Mouse (Mus musculus) limb, embryonic 15.5 days (tissue): ENCODE data around the gene Fam104a. TPM values are rescaled to one million over a fixed set of nuclear protein-coding genes. Genes with fewer than 3 reads are reported as not detected.

Experiments used
- ATAC-seq: fragments of 200-750 bp; cut with Nextera tagmentation; 2 replicates; pipeline ENCODE4 v1.8.0; 2017; ENCODE audit warnings: low read depth, moderate TSS enrichment; ENCODE audit not compliant: insufficient number of reproducible peaks, low FRiP score, low TSS enrichment
- H3K27ac ChIP-seq: fragments of 300-500 bp; sonication (generic); 2 replicates; pipeline ENCODE4 v1.5.1; 2015; ENCODE audit warnings: moderate library complexity, mild to moderate bottlenecking, inconsistent platforms
- H3K27me3 ChIP-seq: fragments of 300-500 bp; sonication (generic); 2 replicates; pipeline ENCODE4 v1.6.1; 2015; ENCODE audit warnings: inconsistent platforms
- H3K36me3 ChIP-seq: fragments of 300-500 bp; sonication (generic); 2 replicates; pipeline ENCODE4 v1.6.1; 2015; ENCODE audit warnings: inconsistent platforms
- H3K4me1 ChIP-seq: fragments of 300-500 bp; sonication (generic); 2 replicates; pipeline ENCODE4 v1.6.1; 2015; ENCODE audit warnings: inconsistent platforms
- H3K4me2 ChIP-seq: fragments of 300-500 bp; sonication (generic); 2 replicates; pipeline ENCODE4 v1.6.1; 2015; ENCODE audit warnings: mild to moderate bottlenecking, inconsistent platforms
- H3K4me3 ChIP-seq: fragments of 300-500 bp; sonication (generic); 2 replicates; pipeline ENCODE4 v1.5.1; 2015; ENCODE audit warnings: mild to moderate bottlenecking, inconsistent platforms
- H3K9ac ChIP-seq: fragments of 300-500 bp; sonication (generic); 2 replicates; pipeline ENCODE4 v1.6.1; 2015; ENCODE audit warnings: inconsistent platforms
- H3K9me3 ChIP-seq: fragments of 300-500 bp; sonication (generic); 2 replicates; pipeline ENCODE4 v1.6.1; 2016; ENCODE audit warnings: inconsistent platforms
- WGBS: fragments of 180-500 bp; shearing (Covaris S2); methylation state at CpG from one replicate; pipeline ENCODE4 v1.1.7; 2015; 5-methylcytosine and 5-hydroxymethylcytosine counted together
- polyA plus RNA-seq: library from polyadenylated mRNA; unstranded; fragments of >200 nt; fragmentation: Nextera tagmentation; extraction: Ambion mirVana; gene quantifications from 2 replicates; pipeline ENCODE4 v1.2.1, GENCODE M21; 2015

Fam104a gene
- polyA plus RNA-seq, 1 experiment from 2014 or later: 46.0 TPM

GRCm38 (mm10) chr11:113697571-113697970 is 13.6 kb upstream of the Fam104a start:
- WGBS: 84% methylated on average over 5 of the region's 5 CpGs
- H3K27ac ChIP-seq: no peak overlapping the region
- H3K4me1 ChIP-seq: no peaks in the 10 kb centered on the region
- no peaks in the 10 kb centered on the region for H3K27me3 ChIP-seq
- H3K9me3 ChIP-seq: no peaks in the 10 kb centered on the region
- no peak overlapping the region for H3K4me2 ChIP-seq
- H3K9ac ChIP-seq: no peak overlapping the region
- H3K4me3 ChIP-seq: no peak overlapping the region
- peaks cover 54% of the 10 kb centered on the region for H3K36me3 ChIP-seq
- ATAC-seq: no peak

- ATAC-seq: no peak
- Histone ChIP-seq H3K36me3 (peaks cover 88% of the 10 kb centered on the region), H3K4me3 (no peak overlapping the region), H3K27me3 (no peaks in the 10 kb centered on the region), H3K9me3 (no peaks in the 10 kb centered on the region), H3K4me2 (no peak overlapping the region), H3K27ac (no peak overlapping the region), H3K9ac (no peak overlapping the region), H3K4me1 (0 out of 2 replicates have a peak, but pooled peaks cover under 1% of the 10 kb centered on the region)
- 71% methylated on average over 3 of the region's 3 CpGs for WGBS
These were observed 7.9 kb upstream of the Fam104a start for GRCm38 (mm10) chr11:113691851-113692250.

GRCm38 (mm10) chr11:113691318-113691717 is 7.4 kb upstream of the Fam104a start:
- 0 out of 2 replicates have a peak overlapping the region, but pooled peaks have one; percentile 1 for H3K9ac ChIP-seq
- peaks cover 84% of the 10 kb centered on the region for H3K36me3 ChIP-seq
- 77% methylated on average over 5 of the region's 5 CpGs for WGBS

GRCm38 (mm10) chr11:113690506-113690905 is 6.6 kb upstream of the Fam104a start:
- H3K27ac ChIP-seq: no peak overlapping the region
- H3K36me3 ChIP-seq: peaks cover 76% of the 10 kb centered on the region
- H3K4me3 ChIP-seq: no peak overlapping the region
- H3K4me1 ChIP-seq: peaks cover 10% of the 10 kb centered on the region; the same call in 1 of the 2 replicates
- no peaks in the 10 kb centered on the region for H3K27me3 ChIP-seq
- H3K9ac ChIP-seq: no peak overlapping the region
- H3K9me3 ChIP-seq: no peaks in the 10 kb centered on the region
- WGBS: 85% methylated on average over 12 of the region's 12 CpGs
- ATAC-seq: no peak
- no peak overlapping the region for H3K4me2 ChIP-seq

More at GRCm38 (mm10) chr11:113691318-113691717, 7.4 kb upstream of the Fam104a start:
- ATAC-seq: no peak
- Histone ChIP-seq H3K9me3 (no peaks in the 10 kb centered on the region), H3K27me3 (no peaks in the 10 kb centered on the region), H3K27ac (no peak overlapping the region), H3K4me2 (no peak overlapping the region), H3K4me1 (0 out of 2 replicates have a peak, but pooled peaks cover 6% of the 10 kb centered on the region), H3K4me3 (no peak overlapping the region)

- no peak for ATAC-seq
- Histone ChIP-seq H3K4me2 (no peak overlapping the region), H3K4me3 (no peak overlapping the region), H3K36me3 (peaks cover 45% of the 10 kb centered on the region), H3K9me3 (no peaks in the 10 kb centered on the region), H3K9ac (no peak overlapping the region), H3K4me1 (peaks cover 21% of the 10 kb centered on the region), H3K27ac (no peak overlapping the region), H3K27me3 (no peaks in the 10 kb centered on the region)
- 70% methylated on average over 2 of the region's 2 CpGs for WGBS
These were observed 3.1 kb upstream of the Fam104a start for GRCm38 (mm10) chr11:113687031-113687430.

GRCm38 (mm10) chr11:113684707-113685426 is 912 bp upstream of the Fam104a start:
- Histone ChIP-seq H3K27ac (peak overlapping the region; percentile 96), H3K4me2 (peak overlapping the region; percentile 63), H3K27me3 (no peaks in the 10 kb centered on the region), H3K9me3 (no peaks in the 10 kb centered on the region), H3K9ac (peak overlapping the region; percentile 65), H3K4me1 (peaks cover 28% of the 10 kb centered on the region), H3K36me3 (peaks cover 24% of the 10 kb centered on the region), H3K4me3 (peak overlapping the region; percentile 96)
- ATAC-seq: no peak
- WGBS: 40% methylated on average over 25 of the region's 25 CpGs

- peak; percentile 53 for ATAC-seq
- H3K27me3 ChIP-seq: no peaks in the 10 kb centered on the region
- WGBS: under 1% methylated on average over 32 of the region's 38 CpGs
These were observed 363 bp downstream of the Fam104a start for GRCm38 (mm10) chr11:113683627-113683956.

GRCm38 (mm10) chr11:113682897-113683626 is 893 bp downstream of the Fam104a start:
- Histone ChIP-seq H3K9me3 (no peaks in the 10 kb centered on the region), H3K36me3 (peaks cover 6% of the 10 kb centered on the region), H3K27me3 (no peaks in the 10 kb centered on the region), H3K4me3 (peak overlapping the region; percentile 96), H3K27ac (peak overlapping the region; percentile 96), H3K4me1 (peaks cover 33% of the 10 kb centered on the region), H3K9ac (peak overlapping the region; percentile 96), H3K4me2 (peak overlapping the region; percentile 74)
- WGBS: 2% methylated on average over 38 of the region's 38 CpGs
- ATAC-seq: peak; percentile 30; the same call in 1 of the 2 replicates

More at GRCm38 (mm10) chr11:113683627-113683956, 363 bp downstream of the Fam104a start:
- H3K27ac ChIP-seq: peak overlapping the region; percentile 96
- H3K4me3 ChIP-seq: peak overlapping the region; percentile 96
- H3K9ac ChIP-seq: peak overlapping the region; percentile 96
- no peaks in the 10 kb centered on the region for H3K9me3 ChIP-seq
- peaks cover 11% of the 10 kb centered on the region for H3K36me3 ChIP-seq
- H3K4me1 ChIP-seq: peaks cover 29% of the 10 kb centered on the region
- peak overlapping the region; percentile 74 for H3K4me2 ChIP-seq

GRCm38 (mm10) chr11:113681979-113682378 is 2.0 kb downstream of the Fam104a start:
- Histone ChIP-seq H3K9ac (no peak overlapping the region), H3K4me3 (no peak overlapping the region)
- ATAC-seq: no peak

GRCm38 (mm10) chr11:113680954-113681353 is 3.0 kb downstream of the Fam104a start:
- Histone ChIP-seq H3K9me3 (no peaks in the 10 kb centered on the region), H3K27ac (no peak overlapping the region), H3K27me3 (no peaks in the 10 kb centered on the region), H3K9ac (no peak overlapping the region), H3K36me3 (peaks cover 12% of the 10 kb centered on the region), H3K4me2 (no peak overlapping the region), H3K4me3 (no peak overlapping the region), H3K4me1 (peaks cover 39% of the 10 kb centered on the region)
- 82% methylated on average over 2 of the region's 2 CpGs for WGBS
- no peak for ATAC-seq

More at GRCm38 (mm10) chr11:113681979-113682378, 2.0 kb downstream of the Fam104a start:
- no peaks in the 10 kb centered on the region for H3K27me3 ChIP-seq
- H3K4me2 ChIP-seq: no peak overlapping the region
- H3K9me3 ChIP-seq: no peaks in the 10 kb centered on the region
- peaks cover 44% of the 10 kb centered on the region for H3K4me1 ChIP-seq
- peaks cover 1% of the 10 kb centered on the region; the same call in 1 of the 2 replicates for H3K36me3 ChIP-seq
- no peak overlapping the region for H3K27ac ChIP-seq

- H3K27ac ChIP-seq: no peak overlapping the region
- 81% methylated on average over 8 of the region's 8 CpGs for WGBS
- ATAC-seq: no peak
These were observed 5.6 kb downstream of the Fam104a start for GRCm38 (mm10) chr11:113678373-113678772.

GRCm38 (mm10) chr11:113677378-113677777 is 6.6 kb downstream of the Fam104a start:
- no peak overlapping the region for H3K27ac ChIP-seq
- no peak for ATAC-seq
- H3K9ac ChIP-seq: no peak overlapping the region
- no peaks in the 10 kb centered on the region for H3K9me3 ChIP-seq
- peaks cover 25% of the 10 kb centered on the region; the same call in 1 of the 2 replicates for H3K4me1 ChIP-seq
- no peak overlapping the region for H3K4me2 ChIP-seq
- H3K27me3 ChIP-seq: no peaks in the 10 kb centered on the region
- H3K36me3 ChIP-seq: peaks cover 38% of the 10 kb centered on the region
- no peak overlapping the region for H3K4me3 ChIP-seq
- WGBS: 86% methylated on average over 2 of the region's 2 CpGs

More at GRCm38 (mm10) chr11:113678373-113678772, 5.6 kb downstream of the Fam104a start:
- Histone ChIP-seq H3K4me1 (peaks cover 29% of the 10 kb centered on the region; the same call in 1 of the 2 replicates), H3K27me3 (no peaks in the 10 kb centered on the region), H3K4me2 (no peak overlapping the region), H3K9ac (no peak overlapping the region), H3K4me3 (no peak overlapping the region), H3K9me3 (no peaks in the 10 kb centered on the region), H3K36me3 (peaks cover 33% of the 10 kb centered on the region)
